Mouse (Mus musculus) thymus, postnatal 14 days (tissue): ENCODE measurements around the gene Ears2.
A peak's percentile ranks its signal among the peaks of the same experiment; 100 is the strongest.

ENCODE experiments used
- DNase-seq: peaks from one replicate; pipeline ENCODE4 v3.0.0; 2021

The Ears2 gene

DNA sequence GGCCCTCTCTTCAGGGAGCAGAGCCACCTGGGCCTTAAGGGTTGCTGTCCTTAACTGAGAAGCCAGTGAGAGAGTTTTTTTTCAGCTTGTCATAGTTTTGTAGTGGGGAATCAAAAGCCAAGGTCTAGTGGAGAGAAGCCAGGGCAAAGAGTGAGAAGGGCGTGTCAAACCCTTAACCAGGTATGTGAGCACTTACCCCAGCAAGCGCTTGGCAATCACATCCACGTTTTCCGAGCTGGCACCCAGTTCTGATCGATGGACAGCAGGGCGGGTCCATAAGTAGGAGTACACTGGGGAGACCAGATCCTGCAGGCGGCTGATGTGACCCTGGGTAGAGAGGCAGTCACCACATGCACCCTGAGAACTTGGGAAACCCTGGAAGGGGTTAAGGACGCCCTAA is 23.0 kb downstream of the Ears2 start:
- no peak for DNase-seq

GRCm38 (mm10) chr7:122034348-122034747 is 32.7 kb downstream of the Ears2 start:
- DNase-seq: no peak

- no peak for DNase-seq
These were observed 33.7 kb downstream of the Ears2 start for GRCm38 (mm10) chr7:122033371-122033770.

DNA sequence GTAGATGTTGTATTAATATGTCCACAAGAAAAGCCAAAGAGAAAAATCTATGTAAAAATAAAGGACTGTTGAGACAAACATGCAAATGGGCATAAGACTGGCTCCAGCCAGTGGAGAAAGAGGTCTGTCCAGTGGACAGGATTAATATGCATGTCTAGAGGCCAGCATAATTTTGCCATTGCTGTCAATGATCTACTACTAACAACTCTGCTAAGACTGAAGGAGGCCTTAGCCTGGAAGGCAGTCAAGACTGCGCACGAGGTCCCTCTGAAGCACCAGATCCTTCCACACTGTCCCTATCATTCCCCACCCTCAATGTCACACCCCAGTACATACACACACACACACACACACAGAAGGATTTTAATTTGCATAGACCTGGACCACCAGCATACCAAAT is 44.9 kb downstream of the Ears2 start:
- DNase-seq: no peak

GRCm38 (mm10) chr7:122020667-122021354 is 46.3 kb downstream of the Ears2 start, which contains the start of gene Gga2:
Gene Gga2, minus strand, starts transcription at chr7:122021222.
- DNase-seq: peak; percentile 88

DNA sequence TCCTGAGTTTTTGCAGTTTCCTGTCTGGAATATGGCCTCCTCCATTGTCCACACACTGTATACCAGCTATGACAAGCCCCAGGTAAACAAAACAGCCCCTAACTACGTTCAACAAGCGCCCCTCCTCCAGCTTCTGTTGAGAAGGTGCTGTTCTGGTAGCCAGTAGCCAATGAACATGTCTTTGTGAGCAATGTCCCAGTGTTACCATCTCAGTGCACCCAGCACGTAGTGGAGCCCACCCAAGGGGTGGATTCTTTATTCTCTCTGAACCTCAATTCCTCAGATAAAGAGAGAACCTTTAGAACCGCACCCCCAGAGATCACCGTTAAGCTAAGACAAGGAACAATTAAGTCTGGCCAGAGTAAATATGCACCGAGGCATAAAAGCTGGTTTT is 46.8 kb downstream of the Ears2 start:
- DNase-seq: no peak

- DNase-seq: no peak
These were observed 48.1 kb downstream of the Ears2 start for GRCm38 (mm10) chr7:122018978-122019377.

- no peak for DNase-seq
These were observed 48.8 kb downstream of the Ears2 start for GRCm38 (mm10) chr7:122018247-122018646.

DNA sequence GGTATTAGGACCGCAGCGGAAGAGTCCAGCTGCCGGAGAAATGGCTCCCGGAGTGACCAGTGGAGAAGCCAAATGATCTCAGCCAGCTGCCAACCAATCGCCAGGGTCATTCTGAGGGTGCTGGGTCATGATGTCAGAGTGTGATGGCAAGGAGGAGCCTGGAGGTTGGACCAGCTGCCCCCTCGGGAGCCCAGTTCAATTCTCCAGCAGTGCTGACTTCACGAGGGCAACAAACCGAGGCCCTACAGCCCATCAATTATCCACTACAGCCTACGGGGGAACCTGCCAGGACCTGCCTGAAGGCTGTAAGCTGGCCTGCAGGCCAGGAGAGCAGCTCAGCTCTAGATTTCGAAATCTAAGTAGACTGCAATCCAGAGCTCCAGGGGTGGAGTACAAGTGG is 51.3 kb downstream of the Ears2 start:
- DNase-seq: no peak

- DNase-seq: no peak
These were observed 52.0 kb downstream of the Ears2 start for GRCm38 (mm10) chr7:122015105-122015504.

GRCm38 (mm10) chr7:122012949-122013348 is 54.1 kb downstream of the Ears2 start:
- DNase-seq: no peak

DNA sequence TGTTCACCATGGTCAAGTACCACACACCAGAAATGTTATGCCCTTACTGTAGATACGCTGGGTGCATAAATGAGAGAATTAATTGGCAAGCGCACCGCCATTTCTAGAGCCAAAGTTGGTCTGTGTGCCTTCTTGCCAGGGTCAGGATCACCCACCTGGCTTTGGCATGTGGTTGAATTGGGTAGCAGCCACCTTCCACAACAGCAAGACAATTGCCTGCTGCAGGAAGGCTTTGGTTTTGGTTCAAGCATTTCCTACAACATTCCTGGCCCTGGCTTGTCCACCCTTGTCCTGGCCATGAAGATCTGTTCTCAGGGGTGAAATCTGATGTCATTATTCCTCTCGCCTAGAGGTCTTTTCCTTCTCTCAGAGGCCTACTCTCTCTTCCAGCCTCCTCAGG is 54.7 kb downstream of the Ears2 start:
- no peak for DNase-seq

DNA sequence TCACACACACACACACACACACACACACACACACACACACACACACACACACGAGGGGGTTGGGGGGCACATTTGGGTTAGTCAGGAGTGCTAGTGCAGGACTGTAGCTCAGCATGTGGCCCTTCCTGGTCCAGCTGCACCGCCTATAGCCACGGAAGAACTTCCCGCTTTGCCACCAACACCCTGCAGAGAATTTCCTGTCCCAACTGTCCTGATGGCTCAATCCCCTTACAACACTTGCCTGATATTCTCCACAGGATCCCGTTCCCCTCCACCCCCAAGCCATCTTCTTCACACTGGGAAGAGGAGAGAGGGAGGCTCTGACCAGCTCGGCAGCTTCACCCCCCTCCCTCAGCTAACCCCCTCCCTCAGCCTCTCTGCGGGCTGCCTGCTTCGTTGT is 66.7 kb downstream of the Ears2 start:
- DNase-seq: no peak

GRCm38 (mm10) chr7:121995961-121996360 is 71.1 kb downstream of the Ears2 start:
- DNase-seq: no peak
